Mouse (Mus musculus): ENCODE measurements around the gene Heatr4. TPM values are rescaled to one million over a fixed set of nuclear protein-coding genes. Genes with fewer than 3 reads are reported as not detected.
"Not testable (repeated sequence)": the region's sequence is repeated elsewhere in the genome, so short reads cannot be mapped to it uniquely, and the experiment has no call there.

The Heatr4 gene
- under 1 TPM in 2 of 4 experiments, not detected in 2; 0.11 to 0.14 TPM for total RNA-seq (2022)

GRCm38 (mm10) chr12:83984752-83985151, at the start of gene Heatr4:
Gene Heatr4, minus strand, starts transcription at chr12:83984852.
- no peak for DNase-seq (ENCODE audit: low spot score in 2 of 2)

GRCm38 (mm10) chr12:84034108-84034507, 49.5 kb upstream of the Heatr4 start:
- DNase-seq (ENCODE audit: low spot score in 2 of 2), result no peak

GRCm38 (mm10) chr12:84033302-84033701, 48.6 kb upstream of the Heatr4 start:
- DNase-seq (ENCODE audit: low spot score in 2 of 2), result not testable (repeated sequence)

- no peak for DNase-seq (ENCODE audit: low spot score in 2 of 2)
Measured at GRCm38 (mm10) chr12:84032854-84033253, 48.2 kb upstream of the Heatr4 start.

- peak; percentile 68 to 82 for DNase-seq (ENCODE audit: low spot score in 2 of 2)
Measured at GRCm38 (mm10) chr12:84030659-84031332, 46.1 kb upstream of the Heatr4 start.

- DNase-seq (ENCODE audit: low spot score in 2 of 2), result not testable (repeated sequence)
Measured at GRCm38 (mm10) chr12:84029043-84029442, 44.4 kb upstream of the Heatr4 start.

GRCm38 (mm10) chr12:84028328-84028727, 43.7 kb upstream of the Heatr4 start:
- not testable (repeated sequence) for DNase-seq (ENCODE audit: low spot score in 2 of 2)

GRCm38 (mm10) chr12:84025888-84026287, 41.2 kb upstream of the Heatr4 start:
- no peak for DNase-seq (ENCODE audit: low spot score in 2 of 2)

- DNase-seq (ENCODE audit: low spot score in 2 of 2), result no peak
Measured at GRCm38 (mm10) chr12:84023052-84023745, 38.5 kb upstream of the Heatr4 start.

- not testable (repeated sequence) for DNase-seq (ENCODE audit: low spot score in 2 of 2)
Measured at GRCm38 (mm10) chr12:84022266-84022665, 37.6 kb upstream of the Heatr4 start.

GRCm38 (mm10) chr12:84020528-84020927, 35.9 kb upstream of the Heatr4 start:
- DNase-seq (ENCODE audit: low spot score in 2 of 2), result not testable (repeated sequence)

- DNase-seq (ENCODE audit: low spot score in 2 of 2), result peak; percentile 28
Measured at GRCm38 (mm10) chr12:84013701-84014100, 29.0 kb upstream of the Heatr4 start.

- no peak for DNase-seq (ENCODE audit: low spot score in 2 of 2)
Measured at GRCm38 (mm10) chr12:84013130-84013529, 28.5 kb upstream of the Heatr4 start.

- peak; percentile 72 to 77 for DNase-seq (ENCODE audit: low spot score in 2 of 2)
Measured at GRCm38 (mm10) chr12:84011251-84012040, 26.8 kb upstream of the Heatr4 start.

GRCm38 (mm10) chr12:84010201-84010600, 25.5 kb upstream of the Heatr4 start:
- no peak for DNase-seq (ENCODE audit: low spot score in 2 of 2)

- peak; percentile 58 to 63 for DNase-seq (ENCODE audit: low spot score in 2 of 2)
Measured at GRCm38 (mm10) chr12:84009171-84009965, 24.7 kb upstream of the Heatr4 start, which contains the start of gene Acot1. Gene Acot1, plus strand, starts transcription at chr12:84009490.

GRCm38 (mm10) chr12:84008729-84009128, 24.1 kb upstream of the Heatr4 start:
- DNase-seq (ENCODE audit: low spot score in 2 of 2), result no peak

- no peak for DNase-seq (ENCODE audit: low spot score in 2 of 2)
Measured at GRCm38 (mm10) chr12:84008251-84008650, 23.6 kb upstream of the Heatr4 start.

GRCm38 (mm10) chr12:84003866-84004265, 19.2 kb upstream of the Heatr4 start:
- no peak for DNase-seq (ENCODE audit: low spot score in 2 of 2)

GRCm38 (mm10) chr12:84000418-84000817, 15.8 kb upstream of the Heatr4 start:
- DNase-seq (ENCODE audit: low spot score in 2 of 2), result no peak

GRCm38 (mm10) chr12:83999237-83999636, 14.6 kb upstream of the Heatr4 start:
- not testable (repeated sequence) for DNase-seq (ENCODE audit: low spot score in 2 of 2)

Measured in layer of hippocampus, adult 8-10 months (tissue).